In genomic region chr3:92920364-92920763, GRCm38 (mm10) we compare ENCODE assay signal across 10 mouse cellular contexts. TPM values are rescaled to one million over a fixed set of nuclear protein-coding genes. Genes with fewer than 3 reads are reported as not detected.
A peak's percentile ranks its signal among the peaks of the same experiment; 100 is the strongest.
DNase-seq lines count a peak whose midpoint lies in the region; ATAC-seq lines count a peak whose summit lies in the region.
"Had no signal": no experiment of that assay in that cellular context is flagged by ENCODE, and none has a peak within 500 bp of the region (broad histone marks: within the 10 kb centered on the region; RNA-seq: fewer than 3 reads in every experiment).

No protein-coding gene starts in this region.

- DNase-seq in hindbrain, embryonic 14.5 days (ENCODE audit: low spot score): no peak
- DNase-seq in thymus, postnatal 4 days: peak; percentile 7
- DNase-seq in thymus, postnatal 36 days: no peak
- DNase-seq in embryonic facial prominence, embryonic 10.5 days (ENCODE audit: low spot score): peak; percentile 34
- DNase-seq in right cerebral cortex, postnatal 14 days: peak; percentile 31
- DNase-seq in thymus, postnatal 10 days (ENCODE audit: low spot score in 2 of 2): no peak

- H3K27ac ChIP-seq in hindbrain, embryonic 14.5 days: no peak overlapping the region
- no peak overlapping the region for H3K27ac ChIP-seq in hindbrain, embryonic 13.5 days
- no peak overlapping the region for H3K27ac ChIP-seq in embryonic facial prominence, embryonic 10.5 days (replicated peaks)
- no peak overlapping the region for H3K27ac ChIP-seq in intestine, embryonic 16.5 days (ENCODE audit: low read length)

- peak; percentile 40; the same call in 1 of the 2 replicates for ATAC-seq in hindbrain, embryonic 14.5 days (ENCODE audit: low FRiP score)
- ATAC-seq in hindbrain, embryonic 13.5 days (ENCODE audit: low FRiP score): no peak
- ATAC-seq in intestine, embryonic 16.5 days: no peak

- no peaks in the 10 kb centered on the region for H3K9me3 ChIP-seq in hindbrain, embryonic 14.5 days (ENCODE audit: control insufficient read depth, low read length)
- H3K9me3 ChIP-seq in hindbrain, embryonic 13.5 days: no peaks in the 10 kb centered on the region
- H3K9me3 ChIP-seq in embryonic facial prominence, embryonic 10.5 days: no peaks in the 10 kb centered on the region
- no peaks in the 10 kb centered on the region for H3K9me3 ChIP-seq in intestine, embryonic 16.5 days (ENCODE audit: control insufficient read depth, low read length)
- H3K9me3 ChIP-seq: megakaryocyte, embryonic 14.5 days had no signal

- no peaks in the 10 kb centered on the region for H3K27me3 ChIP-seq in hindbrain, embryonic 14.5 days (ENCODE audit: control insufficient read depth, insufficient read depth, low read length)
- no peaks in the 10 kb centered on the region for H3K27me3 ChIP-seq in hindbrain, embryonic 13.5 days
- H3K27me3 ChIP-seq in embryonic facial prominence, embryonic 10.5 days (replicated peaks; ENCODE audit: low read depth, poor library complexity, severe bottlenecking): no peaks in the 10 kb centered on the region
- H3K27me3 ChIP-seq in intestine, embryonic 16.5 days (replicated peaks; ENCODE audit: control insufficient read depth, insufficient read depth, low read length): no peaks in the 10 kb centered on the region
- H3K27me3 ChIP-seq: megakaryocyte, embryonic 14.5 days had no signal

- no peaks in the 10 kb centered on the region for H3K4me1 ChIP-seq in hindbrain, embryonic 14.5 days (replicated peaks; ENCODE audit: control insufficient read depth, insufficient read depth, low read length)
- H3K4me1 ChIP-seq in hindbrain, embryonic 13.5 days (replicated peaks): no peaks in the 10 kb centered on the region
- no peaks in the 10 kb centered on the region for H3K4me1 ChIP-seq in embryonic facial prominence, embryonic 10.5 days
- no peaks in the 10 kb centered on the region for H3K4me1 ChIP-seq in intestine, embryonic 16.5 days (ENCODE audit: control insufficient read depth, insufficient read depth, low read length)
- H3K4me1 ChIP-seq: megakaryocyte, embryonic 14.5 days had no signal

- H3K4me2 ChIP-seq in hindbrain, embryonic 14.5 days (replicated peaks): no peak overlapping the region
- H3K4me2 ChIP-seq in hindbrain, embryonic 13.5 days: no peak overlapping the region
- no peak overlapping the region for H3K4me2 ChIP-seq in intestine, embryonic 16.5 days (ENCODE audit: low read depth, low read length)

- 64% methylated on average over 4 of the region's 4 CpGs for WGBS in hindbrain, embryonic 14.5 days
- 66% methylated on average over 4 of the region's 4 CpGs for WGBS in hindbrain, embryonic 13.5 days
- 65% methylated on average over 4 of the region's 4 CpGs for WGBS in embryonic facial prominence, embryonic 10.5 days
- WGBS in intestine, embryonic 16.5 days: 61% methylated on average over 4 of the region's 4 CpGs

- no peak overlapping the region for H3K4me3 ChIP-seq in hindbrain, embryonic 14.5 days (replicated peaks; ENCODE audit: low read length)
- H3K4me3 ChIP-seq in hindbrain, embryonic 13.5 days: no peak overlapping the region
- H3K4me3 ChIP-seq in embryonic facial prominence, embryonic 10.5 days: no peak overlapping the region
- no peak overlapping the region for H3K4me3 ChIP-seq in intestine, embryonic 16.5 days (ENCODE audit: low read length)

- H3K36me3 ChIP-seq in hindbrain, embryonic 14.5 days (replicated peaks; ENCODE audit: control insufficient read depth, insufficient read depth): no peaks in the 10 kb centered on the region
- no peaks in the 10 kb centered on the region for H3K36me3 ChIP-seq in hindbrain, embryonic 13.5 days
- no peaks in the 10 kb centered on the region for H3K36me3 ChIP-seq in embryonic facial prominence, embryonic 10.5 days (replicated peaks)
- no peaks in the 10 kb centered on the region for H3K36me3 ChIP-seq in intestine, embryonic 16.5 days (ENCODE audit: control insufficient read depth, insufficient read depth, low read length)

- no peak overlapping the region for H3K9ac ChIP-seq in hindbrain, embryonic 14.5 days
- no peak overlapping the region for H3K9ac ChIP-seq in hindbrain, embryonic 13.5 days
- no peak overlapping the region for H3K9ac ChIP-seq in intestine, embryonic 16.5 days (ENCODE audit: low read depth, low read length)

RNA-seq across cellular contexts. Expression of gene Lce3a, which starts 5.7 kb away (rescaled TPM):
- not detected in 2 replicates for polyA plus RNA-seq in hindbrain, embryonic 14.5 days (2014; fragmentation: Nextera tagmentation; extraction: Ambion mirVana)
- polyA plus RNA-seq in hindbrain, embryonic 13.5 days (2015; fragmentation: Nextera tagmentation; extraction: Ambion mirVana): not detected in 2 replicates
- not detected in 2 replicates for polyA plus RNA-seq in embryonic facial prominence, embryonic 10.5 days (2016; fragmentation: Nextera tagmentation; extraction: Ambion mirVana)
- not detected in 2 replicates for polyA plus RNA-seq in intestine, embryonic 16.5 days (2015; fragmentation: Nextera tagmentation; extraction: Ambion mirVana)
- polyA plus RNA-seq: testis, adult 2 months had no signal

RNA-seq across cellular contexts. Expression of gene Lce3b, which starts 12.4 kb away (rescaled TPM):
- not detected in 2 replicates for polyA plus RNA-seq in hindbrain, embryonic 14.5 days (2014; fragmentation: Nextera tagmentation; extraction: Ambion mirVana)
- not detected in 2 replicates for polyA plus RNA-seq in hindbrain, embryonic 13.5 days (2015; fragmentation: Nextera tagmentation; extraction: Ambion mirVana)
- not detected in 2 replicates for polyA plus RNA-seq in embryonic facial prominence, embryonic 10.5 days (2016; fragmentation: Nextera tagmentation; extraction: Ambion mirVana)
- not detected in 2 replicates for polyA plus RNA-seq in intestine, embryonic 16.5 days (2015; fragmentation: Nextera tagmentation; extraction: Ambion mirVana)
- polyA plus RNA-seq: testis, adult 2 months had no signal

RNA-seq across cellular contexts. Expression of gene Lce3c, which starts 23.9 kb away (rescaled TPM):
- polyA plus RNA-seq in hindbrain, embryonic 14.5 days (2014; fragmentation: Nextera tagmentation; extraction: Ambion mirVana): not detected in 2 replicates
- not detected in 2 replicates for polyA plus RNA-seq in hindbrain, embryonic 13.5 days (2015; fragmentation: Nextera tagmentation; extraction: Ambion mirVana)
- polyA plus RNA-seq in embryonic facial prominence, embryonic 10.5 days (2016; fragmentation: Nextera tagmentation; extraction: Ambion mirVana): not detected in 2 replicates
- not detected in 2 replicates for polyA plus RNA-seq in intestine, embryonic 16.5 days (2015; fragmentation: Nextera tagmentation; extraction: Ambion mirVana)
- polyA plus RNA-seq: testis, adult 2 months had no signal

RNA-seq across cellular contexts. Expression of gene Lce3d, which starts 36.8 kb away (rescaled TPM):
- polyA plus RNA-seq in hindbrain, embryonic 14.5 days (2014; fragmentation: Nextera tagmentation; extraction: Ambion mirVana): not detected in 2 replicates
- polyA plus RNA-seq in hindbrain, embryonic 13.5 days (2015; fragmentation: Nextera tagmentation; extraction: Ambion mirVana): not detected in 2 replicates
- not detected in 2 replicates for polyA plus RNA-seq in embryonic facial prominence, embryonic 10.5 days (2016; fragmentation: Nextera tagmentation; extraction: Ambion mirVana)
- not detected in 2 replicates for polyA plus RNA-seq in intestine, embryonic 16.5 days (2015; fragmentation: Nextera tagmentation; extraction: Ambion mirVana)
- polyA plus RNA-seq: testis, adult 2 months had no signal

RNA-seq across cellular contexts. Expression of gene Lce3e, which starts 46.5 kb away (rescaled TPM):
- not detected in 2 replicates for polyA plus RNA-seq in hindbrain, embryonic 14.5 days (2014; fragmentation: Nextera tagmentation; extraction: Ambion mirVana)
- not detected in 2 replicates for polyA plus RNA-seq in hindbrain, embryonic 13.5 days (2015; fragmentation: Nextera tagmentation; extraction: Ambion mirVana)
- polyA plus RNA-seq in embryonic facial prominence, embryonic 10.5 days (2016; fragmentation: Nextera tagmentation; extraction: Ambion mirVana): not detected in 2 replicates
- not detected in 2 replicates for polyA plus RNA-seq in intestine, embryonic 16.5 days (2015; fragmentation: Nextera tagmentation; extraction: Ambion mirVana)
- polyA plus RNA-seq: testis, adult 2 months had no signal

Comparison
In these comparisons a context has a peak if more than half of its experiments do, and no peak if none do; other contexts are left out.
1. DNase-seq: peak in thymus, postnatal 4 days (single experiment), embryonic facial prominence, embryonic 10.5 days (single experiment) and right cerebral cortex, postnatal 14 days (single experiment); none in hindbrain, embryonic 14.5 days (single experiment), thymus, postnatal 36 days (0 of 2) and thymus, postnatal 10 days (0 of 2).